Mouse (Mus musculus) liver, embryonic 12.5 days (tissue): ENCODE measurements around the gene Nrp1. TPM values are rescaled to one million over a fixed set of nuclear protein-coding genes. Genes with fewer than 3 reads are reported as not detected.

Experiments used
- ATAC-seq: fragments of 200-750 bp; cut with Nextera tagmentation; 2 replicates; pipeline ENCODE4 v1.8.0; 2017; ENCODE audit warnings: moderate number of reproducible peaks, mild to moderate bottlenecking, moderate library complexity
- H3K27ac ChIP-seq: fragments of 300-500 bp; sonication (generic); 2 replicates; pipeline ENCODE4 v1.5.1; 2016; ENCODE audit warnings: mild to moderate bottlenecking
- H3K27me3 ChIP-seq: fragments of 300-500 bp; sonication (generic); replicated peaks from 2 replicates; pipeline ENCODE4 v1.6.1; 2016; ENCODE audit warnings: mild to moderate bottlenecking, moderate library complexity
- H3K36me3 ChIP-seq: fragments of 300-500 bp; sonication (generic); 2 replicates; pipeline ENCODE4 v1.6.1; 2016; ENCODE audit warnings: mild to moderate bottlenecking, moderate library complexity
- H3K4me1 ChIP-seq: fragments of 300-500 bp; sonication (generic); 2 replicates; pipeline ENCODE4 v1.6.1; 2016
- H3K4me2 ChIP-seq: fragments of 300-500 bp; sonication (generic); 2 replicates; pipeline ENCODE4 v1.6.1; 2016; ENCODE audit warnings: mild to moderate bottlenecking, moderate library complexity
- H3K4me3 ChIP-seq: fragments of 300-500 bp; sonication (generic); 2 replicates; pipeline ENCODE4 v1.5.1; 2016; ENCODE audit warnings: mild to moderate bottlenecking, moderate library complexity
- H3K9ac ChIP-seq: fragments of 300-500 bp; sonication (generic); 2 replicates; pipeline ENCODE4 v1.6.1; 2016; ENCODE audit warnings: mild to moderate bottlenecking, moderate library complexity
- H3K9me3 ChIP-seq: fragments of 300-500 bp; sonication (generic); replicated peaks from 2 replicates; pipeline ENCODE4 v1.6.1; 2016; ENCODE audit warnings: mild to moderate bottlenecking, moderate library complexity
- WGBS: fragments of 180-500 bp; shearing (Covaris S2); methylation state at CpG from one replicate; pipeline ENCODE4 v1.1.7; 2016; ENCODE audit not compliant: insufficient replicate concordance; 5-methylcytosine and 5-hydroxymethylcytosine counted together
- polyA plus RNA-seq: library from polyadenylated mRNA; unstranded; fragments of >200 nt; fragmentation: Nextera tagmentation; extraction: Ambion mirVana; gene quantifications from 2 replicates; pipeline ENCODE4 v1.2.1, GENCODE M21; 2016

The Nrp1 gene
- polyA plus RNA-seq, 1 experiment from 2014 or later, result 32.0 TPM

GRCm38 (mm10) chr8:128356170-128356569 is 2.2 kb upstream of the Nrp1 start:
- no peak for ATAC-seq
- Histone ChIP-seq H3K36me3 (no peaks in the 10 kb centered on the region), H3K9me3 (no peaks in the 10 kb centered on the region), H3K4me3 (no peak overlapping the region), H3K27ac (no peak overlapping the region), H3K27me3 (peaks cover 53% of the 10 kb centered on the region), H3K4me1 (no peaks in the 10 kb centered on the region; the same call in 1 of the 2 replicates), H3K9ac (no peak overlapping the region), H3K4me2 (no peak overlapping the region)
- 48% methylated on average over 5 of the region's 5 CpGs for WGBS

DNA sequence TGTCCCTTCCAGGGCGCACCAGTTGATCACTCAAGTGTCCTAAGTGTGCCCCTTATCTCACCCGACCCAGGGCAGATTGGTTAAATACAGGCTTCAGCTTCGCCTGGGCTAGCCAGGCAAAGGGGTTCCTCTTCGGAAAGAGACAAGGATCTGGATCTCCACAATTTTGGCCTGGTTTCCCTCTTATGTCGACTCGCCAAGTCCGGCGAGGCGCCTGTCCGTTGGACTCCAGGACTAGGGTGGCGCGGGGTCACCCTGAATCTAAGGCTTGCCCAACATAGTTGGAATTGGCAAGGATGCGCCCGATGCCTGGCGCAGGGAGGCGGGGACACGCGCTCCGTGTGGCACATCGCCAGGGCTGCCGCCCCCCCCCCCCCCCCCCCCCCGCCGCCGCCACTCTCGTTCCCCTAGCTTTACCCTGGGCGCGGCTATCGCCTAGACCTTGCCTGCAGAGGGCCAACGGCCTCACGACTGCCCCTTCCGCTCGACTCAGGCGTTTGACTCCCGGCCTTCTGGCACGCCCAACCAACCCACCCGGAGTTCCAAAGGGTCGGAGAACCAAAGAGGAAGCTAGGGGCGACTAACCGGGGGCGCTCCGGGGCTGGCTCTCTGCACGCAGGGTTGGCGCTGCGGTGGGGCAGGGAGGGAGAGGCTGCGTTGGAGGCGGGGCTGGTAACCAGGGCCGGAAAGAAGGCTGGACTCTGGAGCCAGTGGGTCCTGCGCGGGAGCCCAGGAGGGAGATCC is 1.4 kb upstream of the Nrp1 start:
- WGBS, result 2% methylated on average over 36 of the region's 49 CpGs
- Histone ChIP-seq H3K27me3 (peaks cover 58% of the 10 kb centered on the region), H3K27ac (peak overlapping the region; percentile 73), H3K4me1 (no peaks in the 10 kb centered on the region; the same call in 1 of the 2 replicates), H3K4me3 (peak overlapping the region; percentile 60), H3K36me3 (no peaks in the 10 kb centered on the region), H3K9ac (no peak overlapping the region), H3K9me3 (no peaks in the 10 kb centered on the region), H3K4me2 (peak overlapping the region; percentile 67)
- peak; percentile 72 for ATAC-seq

DNA sequence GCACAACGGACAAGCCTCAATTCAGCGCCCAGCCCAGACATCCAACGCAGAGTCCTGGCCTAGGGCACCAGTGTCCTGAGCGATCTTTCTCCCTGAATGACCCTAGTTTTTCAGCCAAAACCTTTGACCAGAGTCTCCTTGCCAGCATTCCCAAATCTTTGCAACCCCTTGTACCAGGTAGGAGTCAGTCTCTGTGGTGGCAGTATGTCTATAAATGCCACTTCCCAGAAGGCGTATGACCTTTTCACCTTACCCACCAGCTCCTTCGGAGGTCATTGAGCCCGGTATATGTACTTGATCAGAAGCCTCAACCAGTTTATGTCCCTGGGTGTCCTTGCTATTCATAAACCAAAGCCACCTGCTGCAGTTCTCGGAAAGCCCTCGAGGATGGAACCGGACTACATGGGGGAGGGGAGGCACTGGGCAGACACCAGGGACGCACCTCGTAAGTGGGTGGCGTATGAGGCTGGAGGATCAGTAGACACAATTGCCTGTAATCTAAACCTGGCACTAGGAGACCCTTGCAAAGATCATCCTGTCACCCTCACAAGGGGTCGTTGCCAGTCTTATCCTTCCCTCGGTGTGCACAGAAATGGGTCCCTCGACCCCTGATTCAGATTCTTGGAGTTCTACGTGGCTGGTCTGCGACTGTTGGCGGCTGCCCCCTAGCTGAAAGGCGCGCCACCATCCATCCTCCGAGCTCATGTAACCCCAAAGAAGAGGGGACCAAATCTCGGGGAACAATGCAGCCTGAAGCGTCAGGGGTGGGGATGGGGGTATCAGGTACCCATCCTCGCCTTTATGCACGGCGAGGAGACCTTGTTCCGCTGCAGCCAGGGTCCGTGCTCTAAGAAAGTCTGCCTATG is 631 bp upstream of the Nrp1 start:
- peak overlapping the region; percentile 67 for H3K4me2 ChIP-seq
- H3K4me1 ChIP-seq, result no peaks in the 10 kb centered on the region; the same call in 1 of the 2 replicates
- H3K9ac ChIP-seq, result no peak overlapping the region
- WGBS, result under 1% methylated on average over 29 of the region's 29 CpGs
- peak overlapping the region; percentile 60 for H3K4me3 ChIP-seq
- ATAC-seq, result peak; percentile 45
- H3K27ac ChIP-seq, result peak overlapping the region; percentile 73
- no peaks in the 10 kb centered on the region for H3K9me3 ChIP-seq
- peaks cover 65% of the 10 kb centered on the region for H3K27me3 ChIP-seq
- H3K36me3 ChIP-seq, result no peaks in the 10 kb centered on the region

- Histone ChIP-seq H3K27me3 (peaks cover 70% of the 10 kb centered on the region), H3K4me1 (no peaks in the 10 kb centered on the region; the same call in 1 of the 2 replicates), H3K4me2 (peak overlapping the region; percentile 67), H3K36me3 (no peaks in the 10 kb centered on the region), H3K4me3 (peak overlapping the region; percentile 60), H3K27ac (peak overlapping the region; percentile 80), H3K9me3 (no peaks in the 10 kb centered on the region), H3K9ac (peak overlapping the region; percentile 68)
- ATAC-seq, result no peak
- WGBS, result under 1% methylated on average over 39 of the region's 41 CpGs
Observed at GRCm38 (mm10) chr8:128358756-128359520, 534 bp downstream of the Nrp1 start.

GRCm38 (mm10) chr8:128359521-128360318 is 1.3 kb downstream of the Nrp1 start:
- Histone ChIP-seq H3K4me1 (no peaks in the 10 kb centered on the region; the same call in 1 of the 2 replicates), H3K4me3 (peak overlapping the region; percentile 60), H3K9me3 (no peaks in the 10 kb centered on the region), H3K36me3 (no peaks in the 10 kb centered on the region), H3K27ac (peak overlapping the region; percentile 80), H3K27me3 (peaks cover 70% of the 10 kb centered on the region), H3K9ac (peak overlapping the region; percentile 68), H3K4me2 (peak overlapping the region; percentile 67)
- no peak for ATAC-seq
- WGBS, result under 1% methylated on average over 40 of the region's 40 CpGs

DNA sequence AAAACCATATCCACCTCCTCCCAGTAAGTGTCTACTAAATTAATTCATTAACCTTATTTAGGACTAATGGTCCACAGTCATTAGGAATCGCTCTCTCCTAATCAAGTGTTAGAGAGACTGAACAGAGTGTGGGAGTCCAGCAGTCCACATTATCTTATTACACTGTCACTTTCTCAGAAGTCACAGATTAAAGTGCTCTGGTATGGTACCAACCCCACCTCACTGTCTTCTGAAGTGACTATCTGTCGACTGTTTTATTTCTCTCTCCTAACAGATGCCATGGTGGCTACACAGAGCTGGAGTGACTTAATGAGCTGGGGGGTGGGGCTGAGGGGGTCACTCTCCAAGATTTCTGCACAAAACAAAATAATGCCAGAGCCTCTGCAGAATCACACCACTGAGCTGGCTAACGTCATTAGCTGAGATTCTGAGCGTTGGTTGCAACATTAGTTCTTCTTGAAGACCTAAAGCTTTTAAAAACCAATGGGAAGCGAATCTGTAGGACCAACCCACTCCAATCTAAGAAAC is 3.0 kb downstream of the Nrp1 start:
- Histone ChIP-seq H3K4me2 (peak overlapping the region; percentile 67), H3K27ac (no peak overlapping the region), H3K4me1 (no peaks in the 10 kb centered on the region; the same call in 1 of the 2 replicates), H3K9me3 (no peaks in the 10 kb centered on the region), H3K4me3 (peak overlapping the region; percentile 60), H3K9ac (no peak overlapping the region), H3K36me3 (no peaks in the 10 kb centered on the region), H3K27me3 (peaks cover 64% of the 10 kb centered on the region)
- ATAC-seq, result no peak
- WGBS, result 31% methylated on average over 5 of the region's 5 CpGs

DNA sequence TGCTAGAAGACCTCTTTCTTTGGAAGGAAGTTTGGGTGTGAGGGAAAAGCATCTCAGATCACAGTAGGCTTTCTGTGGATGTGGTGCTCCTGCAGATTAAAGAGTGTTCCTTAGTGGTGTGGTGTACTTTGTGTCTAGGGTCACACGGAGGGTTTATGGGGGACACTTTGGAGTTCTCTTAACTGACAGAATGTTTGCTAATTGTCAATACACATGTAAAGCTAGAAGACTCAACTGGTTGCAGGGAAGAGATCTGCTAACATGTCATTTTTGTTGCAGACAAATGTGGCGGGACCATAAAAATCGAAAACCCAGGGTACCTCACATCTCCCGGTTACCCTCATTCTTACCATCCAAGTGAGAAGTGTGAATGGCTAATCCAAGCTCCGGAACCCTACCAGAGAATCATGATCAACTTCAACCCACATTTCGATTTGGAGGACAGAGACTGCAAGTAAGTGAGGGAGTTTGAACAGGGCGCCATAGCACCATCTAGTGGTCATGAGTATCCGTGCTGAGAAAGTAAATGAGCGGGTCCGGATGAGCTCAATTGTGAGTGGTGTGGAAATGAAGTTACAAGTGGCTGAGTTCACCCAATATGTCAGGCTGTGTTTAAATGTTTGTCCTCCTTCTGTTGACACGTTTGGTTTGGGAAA is 4.7 kb downstream of the Nrp1 start:
- H3K4me3 ChIP-seq, result no peak overlapping the region; the same call in 1 of the 2 replicates
- H3K27me3 ChIP-seq, result peaks cover 48% of the 10 kb centered on the region
- no peaks in the 10 kb centered on the region for H3K9me3 ChIP-seq
- WGBS, result 9% methylated on average over 11 of the region's 11 CpGs
- H3K4me2 ChIP-seq, result peak overlapping the region; percentile 33
- H3K4me1 ChIP-seq, result no peaks in the 10 kb centered on the region
- no peak overlapping the region for H3K9ac ChIP-seq
- H3K27ac ChIP-seq, result no peak overlapping the region
- H3K36me3 ChIP-seq, result no peaks in the 10 kb centered on the region
- no peak for ATAC-seq

- Histone ChIP-seq H3K4me2 (no peak overlapping the region), H3K4me3 (no peak overlapping the region), H3K9ac (no peak overlapping the region), H3K27me3 (no peaks in the 10 kb centered on the region), H3K9me3 (no peaks in the 10 kb centered on the region), H3K4me1 (no peaks in the 10 kb centered on the region), H3K36me3 (no peaks in the 10 kb centered on the region), H3K27ac (no peak overlapping the region)
- 53% methylated on average over 4 of the region's 4 CpGs for WGBS
- ATAC-seq, result no peak
Observed at GRCm38 (mm10) chr8:128370496-128370895, 12.1 kb downstream of the Nrp1 start.

- Histone ChIP-seq H3K36me3 (no peaks in the 10 kb centered on the region), H3K9ac (no peak overlapping the region), H3K27me3 (no peaks in the 10 kb centered on the region), H3K27ac (no peak overlapping the region), H3K9me3 (no peaks in the 10 kb centered on the region), H3K4me1 (no peaks in the 10 kb centered on the region), H3K4me3 (no peak overlapping the region), H3K4me2 (no peak overlapping the region)
- WGBS, result 58% methylated on average over 6 of the region's 6 CpGs
- ATAC-seq, result no peak
Observed at GRCm38 (mm10) chr8:128371026-128371425, 12.6 kb downstream of the Nrp1 start.

DNA sequence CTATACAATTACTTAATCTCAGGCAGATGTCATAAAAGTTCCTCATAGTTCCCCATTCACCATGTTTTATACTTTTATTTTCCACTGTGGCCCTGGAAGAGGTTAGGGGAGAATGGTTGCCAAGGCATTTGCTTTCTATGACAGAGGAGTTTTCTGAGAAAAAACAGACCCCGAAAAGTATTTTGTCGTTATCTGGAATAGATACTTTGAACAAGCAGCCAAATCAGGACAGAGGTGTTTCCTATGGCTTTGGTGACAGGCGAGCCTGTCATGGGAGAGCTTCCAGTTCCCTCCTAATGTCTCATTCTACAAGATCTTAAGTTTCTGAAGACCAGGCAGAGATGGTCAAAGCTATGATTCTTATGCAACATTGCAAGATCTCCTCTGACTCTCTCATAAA is 13.4 kb downstream of the Nrp1 start:
- no peaks in the 10 kb centered on the region for H3K27me3 ChIP-seq
- H3K27ac ChIP-seq, result no peak overlapping the region
- ATAC-seq, result no peak
- H3K9ac ChIP-seq, result no peak overlapping the region
- H3K4me2 ChIP-seq, result no peak overlapping the region
- no peaks in the 10 kb centered on the region for H3K36me3 ChIP-seq
- H3K9me3 ChIP-seq, result no peaks in the 10 kb centered on the region
- no peak overlapping the region for H3K4me3 ChIP-seq
- 64% methylated on average over 3 of the region's 3 CpGs for WGBS
- no peaks in the 10 kb centered on the region for H3K4me1 ChIP-seq
